Mouse (Mus musculus): ENCODE measurements around the gene Kat5.

Gene Kat5

DNA sequence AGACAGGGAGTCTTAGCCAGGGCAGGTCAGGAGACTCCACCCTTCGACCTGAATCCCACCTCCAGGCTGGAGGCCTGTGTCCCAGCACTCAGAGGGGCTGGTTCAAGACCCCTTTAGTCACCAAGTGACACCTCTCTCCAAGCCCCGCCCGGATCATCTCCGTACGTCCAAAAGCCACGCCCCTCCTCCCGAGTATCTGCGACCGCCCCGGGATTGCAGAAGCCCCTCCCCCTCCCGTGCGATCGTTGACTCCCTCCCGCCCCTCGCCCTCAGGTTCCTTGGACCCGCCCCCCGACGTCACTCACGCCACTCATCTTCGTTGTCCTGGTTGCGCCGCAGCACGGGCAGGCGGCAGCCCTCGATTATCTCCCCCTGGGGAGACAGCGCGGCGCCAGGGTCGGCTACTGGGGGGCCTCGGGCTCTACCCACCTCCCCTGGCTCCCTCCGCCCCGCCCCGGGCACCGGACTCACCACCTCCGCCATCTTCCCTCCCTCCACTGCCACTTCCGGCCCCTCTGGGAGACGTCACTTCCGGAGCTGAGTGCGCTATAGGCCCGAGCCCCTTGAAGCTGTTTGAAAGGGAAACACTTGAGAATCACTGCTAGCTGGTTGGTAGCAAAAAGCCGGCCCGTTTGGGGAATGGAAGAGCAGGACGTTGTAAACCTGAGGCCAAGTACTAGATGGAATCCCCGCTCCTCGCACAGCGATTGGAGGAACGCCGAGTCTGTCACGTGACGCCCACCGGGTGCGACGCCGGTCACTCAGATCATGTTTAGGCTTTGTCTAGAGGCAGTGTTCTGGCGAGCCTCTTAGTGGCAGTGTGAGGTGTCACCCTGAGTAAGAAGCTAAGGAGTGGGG lies at the start of gene Kat5:
TSS of gene Kat5 (minus strand) at position 691 of the 858 bp plus-strand sequence.
- DNase-seq (ENCODE audit: low spot score), result peak; percentile 94

DNA sequence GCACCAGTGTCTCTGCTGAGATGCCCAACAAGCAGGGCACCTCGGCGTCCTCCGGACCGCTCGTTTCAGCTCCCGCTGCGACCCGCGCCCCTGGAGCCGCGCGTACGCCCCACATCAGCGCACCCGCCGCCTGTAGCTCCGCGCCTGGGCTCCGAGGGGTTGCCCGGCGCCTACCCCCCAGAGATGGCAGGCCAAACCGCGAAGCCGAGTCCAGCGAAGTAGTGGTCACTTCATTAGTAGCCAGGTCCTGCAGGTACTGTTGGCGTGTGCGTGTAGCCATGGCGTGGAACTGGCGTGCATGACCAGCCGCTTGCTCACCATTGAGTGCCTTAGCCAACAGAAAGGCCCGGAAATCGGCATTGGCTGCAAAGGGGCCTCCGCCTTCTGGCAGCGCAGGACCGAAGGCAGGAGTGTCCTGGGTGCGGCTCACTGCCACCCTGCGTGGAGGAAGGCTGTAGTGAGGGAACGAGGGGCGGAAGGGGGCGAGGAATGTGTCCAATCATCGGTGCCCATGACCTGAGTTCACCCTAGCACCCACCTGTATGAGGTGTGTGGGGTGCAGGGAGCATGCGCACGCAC lies 44.8 kb upstream of the Kat5 start:
- DNase-seq (ENCODE audit: low spot score), result no peak

DNA sequence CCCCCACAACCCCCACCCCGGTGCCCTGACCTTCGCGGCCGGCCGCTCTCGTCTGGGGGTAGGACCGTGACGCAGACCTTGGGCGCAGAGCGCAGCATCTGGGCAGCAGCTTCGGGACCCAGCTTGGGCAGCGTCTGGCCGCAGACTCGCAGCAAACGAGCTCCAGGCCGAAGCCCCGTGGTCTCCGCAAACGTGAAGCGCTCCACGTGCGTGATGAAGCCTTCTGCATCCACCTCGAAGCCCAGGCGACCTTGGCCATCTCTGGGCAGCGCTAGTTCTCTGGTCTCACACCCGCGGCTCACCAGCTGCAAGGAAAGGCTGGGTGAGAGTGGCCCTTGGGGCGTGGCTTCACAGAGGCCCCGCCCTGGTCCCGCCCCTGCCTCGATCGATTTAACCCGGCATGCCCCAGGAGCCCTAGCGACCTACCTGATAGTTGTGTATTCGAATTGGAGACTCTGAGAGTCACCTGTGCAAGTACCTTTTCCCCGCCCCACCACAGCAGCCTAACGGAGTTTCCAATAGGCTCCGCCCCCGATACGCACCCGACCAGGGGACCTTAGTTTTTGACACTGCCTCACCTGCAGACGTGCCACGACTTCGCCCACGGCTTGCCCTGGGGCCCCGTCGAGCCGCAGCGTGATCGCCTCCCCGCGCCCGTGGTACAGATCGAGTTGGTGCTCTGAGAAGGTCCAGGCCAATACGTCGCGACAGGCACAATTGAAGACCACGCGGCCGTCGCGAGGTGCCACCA lies 44.1 kb upstream of the Kat5 start:
- no peak for DNase-seq (ENCODE audit: low spot score)

DNA sequence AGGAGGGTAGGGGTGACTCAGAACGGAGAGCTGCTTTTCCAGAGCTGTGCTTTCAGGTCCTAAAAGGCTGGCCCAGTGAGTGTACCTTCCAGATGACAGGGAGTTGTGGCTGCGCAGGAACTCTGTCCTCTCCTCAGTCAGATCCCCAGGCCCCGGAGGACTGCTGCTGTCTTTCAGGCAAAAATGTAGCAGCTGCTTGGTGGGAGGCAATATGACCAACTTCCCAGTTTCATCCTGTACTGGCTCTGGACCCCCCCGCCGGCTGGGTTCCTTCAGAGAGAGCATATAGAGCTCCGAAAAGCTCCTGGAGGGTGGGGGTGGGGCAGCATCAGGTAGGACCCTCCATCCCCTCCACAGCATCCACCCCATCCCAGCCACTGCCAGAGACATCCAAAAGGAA lies 42.5 kb upstream of the Kat5 start:
- DNase-seq (ENCODE audit: low spot score), result no peak

DNA sequence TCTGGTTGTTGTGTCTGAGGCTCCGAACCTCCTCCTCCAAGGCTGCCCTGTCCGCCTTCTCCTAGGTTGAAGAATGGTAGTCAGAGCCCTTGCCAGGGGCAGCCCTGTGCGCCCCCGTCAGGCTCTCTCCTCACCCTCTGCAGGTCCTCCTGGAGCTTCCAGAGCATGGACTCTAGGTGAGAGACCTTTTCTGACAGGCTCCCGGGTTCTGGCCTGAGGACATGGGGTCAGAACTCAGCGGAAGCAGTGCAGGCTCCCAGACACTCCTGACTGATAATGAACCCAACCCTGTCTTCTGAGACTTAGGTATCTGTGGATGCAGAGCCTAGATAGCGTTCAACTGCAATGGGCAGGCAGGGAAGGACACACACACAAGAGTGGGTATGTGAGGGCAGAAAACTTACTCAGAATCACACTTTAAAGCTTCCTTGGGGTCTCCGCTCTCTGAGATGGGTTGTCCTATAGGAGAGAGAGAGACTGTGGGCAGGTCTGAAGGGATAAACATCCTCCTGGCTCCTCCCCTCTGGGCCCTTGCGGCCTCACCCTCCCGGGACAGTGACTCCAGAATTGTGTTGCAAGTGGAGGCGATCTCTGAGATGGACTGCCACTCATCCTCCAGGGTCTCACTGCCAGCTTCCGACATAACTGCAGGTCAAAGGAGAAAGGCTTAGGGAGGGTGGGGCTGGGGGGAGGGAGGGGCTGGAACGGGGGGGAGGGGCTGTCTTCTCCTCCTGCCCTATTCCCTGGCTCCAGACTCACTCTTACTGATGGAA lies 41.7 kb upstream of the Kat5 start:
- DNase-seq (ENCODE audit: low spot score), result no peak

DNA sequence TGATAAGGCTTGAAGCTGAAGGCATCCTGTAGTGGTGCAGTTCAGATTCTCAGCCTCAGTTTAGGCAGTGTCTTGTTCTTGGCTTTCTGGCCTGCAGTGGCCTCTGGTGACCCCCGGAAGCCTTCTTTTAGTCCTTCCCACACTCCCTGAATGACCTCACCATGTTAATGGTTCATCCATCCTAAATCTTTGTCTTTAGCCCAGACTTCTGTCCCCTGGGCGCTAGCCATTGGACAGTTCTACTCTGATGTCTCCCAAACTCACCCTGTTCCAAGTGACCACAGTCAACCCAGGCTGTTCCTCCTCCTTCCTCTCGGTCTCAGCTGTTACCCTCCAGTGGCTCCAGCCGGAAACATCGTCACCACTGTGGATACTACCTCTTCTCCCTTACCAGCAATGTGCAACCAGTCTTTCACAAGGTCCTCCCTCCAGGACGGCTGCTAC lies 39.3 kb upstream of the Kat5 start:
- no peak for DNase-seq (ENCODE audit: low spot score)

DNA sequence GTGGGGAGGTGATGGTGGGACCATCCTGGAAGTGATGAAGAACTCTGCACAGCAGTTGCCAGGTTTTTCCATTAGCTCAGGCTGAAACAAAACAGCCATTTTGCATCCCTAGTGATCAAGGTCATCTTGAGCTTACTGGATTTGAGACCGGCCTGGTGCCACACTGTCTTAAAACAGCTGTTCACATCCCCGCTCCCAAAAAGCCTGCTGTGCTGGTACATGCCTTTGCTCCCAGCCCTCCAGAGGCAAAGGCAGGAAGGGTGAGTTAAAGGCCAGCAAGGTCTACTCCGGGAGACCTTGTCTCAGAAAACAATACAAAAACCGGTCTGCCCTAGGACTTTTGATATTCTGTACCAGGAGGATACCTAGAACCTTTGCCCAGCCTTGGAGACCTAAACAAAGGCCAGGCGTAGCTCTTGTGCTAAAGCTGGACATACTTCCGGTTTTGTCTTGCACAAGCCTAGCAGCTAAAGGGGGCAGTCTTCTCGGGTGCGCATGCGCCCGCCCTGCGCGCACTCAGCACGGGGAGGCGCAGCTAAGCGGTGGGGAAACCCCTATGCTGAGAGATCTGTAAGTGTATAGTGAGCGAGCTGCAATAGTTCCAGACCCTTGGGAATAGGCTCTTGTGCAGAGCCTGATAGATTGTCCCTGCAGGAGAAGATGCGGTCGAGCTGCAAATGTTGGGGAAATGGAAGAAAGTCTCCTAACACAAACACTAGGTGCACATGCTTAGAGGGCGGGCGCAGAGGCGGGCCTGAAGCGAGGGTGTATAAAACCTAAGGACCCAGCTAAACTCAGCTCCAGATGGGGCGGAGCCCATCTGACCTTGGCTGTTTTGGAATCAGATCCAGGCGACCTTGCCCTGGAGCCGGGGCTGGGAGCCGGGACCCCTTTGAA lies 38.6 kb upstream of the Kat5 start:
- DNase-seq (ENCODE audit: low spot score), result peak; percentile 67

DNA sequence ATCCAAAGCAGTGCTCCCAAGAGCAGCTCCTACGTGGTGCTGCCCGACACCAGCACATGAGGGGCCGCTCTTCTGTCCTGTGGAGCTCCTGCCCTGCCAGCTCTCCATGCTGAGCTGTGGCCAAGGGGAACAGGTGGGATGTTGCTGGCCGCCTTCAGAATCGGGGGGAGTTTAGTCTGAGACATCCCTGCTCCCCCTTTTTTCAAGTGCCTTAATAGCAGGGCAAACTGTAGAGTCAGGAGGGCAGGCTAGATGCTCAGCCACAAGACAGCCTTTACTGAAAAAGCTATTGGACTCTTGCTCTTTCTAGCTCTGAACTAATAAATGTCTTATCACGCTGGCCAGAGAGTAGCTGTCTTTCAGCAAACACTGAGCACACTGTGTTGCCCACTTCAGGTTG lies 37.8 kb upstream of the Kat5 start:
- DNase-seq (ENCODE audit: low spot score), result no peak

DNA sequence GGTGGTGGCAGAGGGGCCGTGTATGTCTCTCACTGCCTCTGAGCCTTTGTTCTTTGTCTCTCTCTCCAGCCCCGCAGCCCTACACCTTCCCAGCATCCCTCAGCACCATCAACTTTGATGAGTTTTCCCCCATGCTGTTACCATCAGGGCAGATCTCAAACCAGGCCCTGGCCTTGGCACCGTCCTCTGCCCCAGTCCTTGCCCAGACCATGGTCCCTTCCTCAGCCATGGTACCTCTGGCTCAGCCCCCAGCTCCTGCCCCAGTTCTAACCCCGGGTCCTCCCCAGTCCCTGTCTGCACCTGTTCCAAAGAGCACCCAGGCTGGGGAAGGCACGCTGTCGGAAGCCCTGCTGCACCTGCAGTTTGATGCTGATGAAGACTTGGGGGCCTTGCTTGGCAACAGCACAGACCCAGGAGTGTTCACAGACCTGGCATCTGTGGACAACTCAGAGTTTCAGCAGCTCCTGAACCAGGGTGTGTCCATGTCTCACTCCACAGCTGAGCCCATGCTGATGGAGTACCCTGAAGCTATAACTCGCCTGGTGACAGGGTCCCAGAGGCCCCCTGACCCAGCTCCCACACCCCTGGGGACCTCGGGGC lies 36.8 kb upstream of the Kat5 start:
- no peak for DNase-seq (ENCODE audit: low spot score)

DNA sequence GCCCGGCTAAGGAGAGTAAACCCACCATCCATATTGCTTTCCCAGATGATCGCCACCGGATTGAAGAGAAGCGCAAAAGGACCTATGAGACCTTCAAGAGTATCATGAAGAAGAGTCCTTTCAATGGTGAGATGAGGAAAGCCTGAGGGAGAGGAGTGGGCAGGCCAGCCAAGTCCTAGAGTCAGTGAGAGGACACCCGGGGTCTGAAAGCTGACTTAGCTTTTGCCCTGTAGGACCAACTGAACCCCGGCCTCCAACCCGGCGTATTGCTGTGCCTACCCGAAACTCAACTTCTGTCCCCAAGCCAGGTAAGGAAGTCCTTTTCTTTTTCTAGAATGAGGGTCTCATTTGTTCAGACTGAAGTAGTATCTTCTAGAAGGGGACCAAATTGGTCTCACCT lies 35.2 kb upstream of the Kat5 start:
- no peak for DNase-seq (ENCODE audit: low spot score)

DNA sequence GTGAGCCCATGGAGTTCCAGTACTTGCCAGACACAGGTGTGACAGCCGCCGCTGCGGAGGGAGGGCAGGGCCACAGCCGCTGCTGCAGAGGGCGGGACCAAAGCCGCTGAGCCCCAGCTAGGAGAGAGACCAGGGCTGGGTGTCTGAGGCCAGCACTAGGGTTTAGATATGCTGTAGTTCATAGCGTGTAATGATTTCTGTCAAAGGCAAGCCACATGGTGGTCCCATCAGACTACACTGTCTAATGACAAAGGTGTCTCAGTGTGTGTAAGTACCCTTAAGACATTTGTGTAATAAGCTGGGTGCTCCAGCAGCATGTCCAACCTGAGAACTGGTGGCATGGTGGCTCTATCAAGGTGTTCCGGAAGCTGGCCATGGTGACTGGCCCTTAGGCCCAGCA lies 31.6 kb upstream of the Kat5 start:
- DNase-seq (ENCODE audit: low spot score), result no peak

DNA sequence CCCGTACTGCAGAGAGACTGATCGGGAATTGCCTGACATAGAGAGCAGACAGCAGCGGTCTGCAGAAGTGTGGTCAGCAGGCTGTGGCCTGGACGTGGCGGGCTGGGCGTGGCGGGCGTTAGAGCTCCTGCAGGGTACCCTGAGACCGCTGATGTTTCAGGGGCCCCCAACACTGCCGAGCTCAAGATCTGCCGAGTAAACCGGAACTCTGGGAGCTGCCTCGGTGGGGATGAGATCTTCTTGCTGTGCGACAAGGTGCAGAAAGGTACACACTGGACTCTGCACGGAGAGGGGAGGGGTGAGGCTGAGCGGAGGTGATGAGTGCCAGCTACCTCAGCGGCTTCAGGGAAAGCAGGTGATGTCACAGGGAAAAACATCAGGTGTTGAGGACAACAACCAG lies 31.0 kb upstream of the Kat5 start:
- no peak for DNase-seq (ENCODE audit: low spot score)

DNA sequence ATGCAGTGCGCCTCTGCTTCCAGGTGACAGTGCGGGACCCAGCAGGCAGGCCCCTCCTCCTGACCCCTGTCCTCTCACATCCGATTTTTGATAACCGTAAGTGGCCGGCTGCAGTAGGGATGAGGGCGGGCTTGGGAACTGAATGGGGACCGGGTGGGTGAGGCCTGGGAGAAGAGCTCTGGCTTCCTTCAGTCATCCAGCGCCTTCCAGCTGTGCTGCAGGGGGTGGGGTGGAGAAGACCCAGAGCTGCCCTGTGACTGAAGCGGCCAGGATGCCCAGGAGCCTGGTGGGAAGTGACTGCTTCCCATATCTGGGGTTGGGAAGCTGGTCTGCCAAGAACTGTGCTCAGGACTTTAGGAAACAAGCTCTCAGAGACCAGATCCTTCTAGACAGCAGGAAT lies 30.3 kb upstream of the Kat5 start:
- no peak for DNase-seq (ENCODE audit: low spot score)

DNA sequence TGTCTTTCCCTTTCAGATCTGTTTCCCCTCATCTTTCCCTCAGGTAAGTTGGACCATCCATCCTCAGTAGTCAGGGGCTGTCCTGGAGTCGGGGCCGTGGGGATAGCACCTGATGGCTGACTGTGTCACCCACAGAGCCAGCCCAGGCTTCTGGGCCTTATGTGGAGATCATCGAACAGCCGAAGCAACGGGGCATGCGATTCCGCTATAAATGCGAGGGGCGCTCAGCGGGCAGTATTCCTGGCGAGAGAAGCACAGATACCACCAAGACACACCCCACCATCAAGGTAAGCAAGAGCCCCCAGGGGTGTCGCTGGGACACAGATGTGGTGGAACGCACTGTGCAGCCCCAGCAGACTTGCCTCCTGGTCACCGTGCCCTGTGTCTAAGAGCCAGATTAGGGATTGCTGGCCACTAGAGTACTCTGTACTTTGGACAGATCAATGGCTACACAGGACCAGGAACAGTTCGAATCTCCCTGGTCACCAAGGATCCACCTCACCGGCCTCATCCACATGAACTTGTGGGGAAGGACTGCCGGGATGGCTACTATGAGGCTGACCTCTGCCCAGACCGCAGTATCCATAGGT lies 28.5 kb upstream of the Kat5 start:
- DNase-seq (ENCODE audit: low spot score), result no peak

DNA sequence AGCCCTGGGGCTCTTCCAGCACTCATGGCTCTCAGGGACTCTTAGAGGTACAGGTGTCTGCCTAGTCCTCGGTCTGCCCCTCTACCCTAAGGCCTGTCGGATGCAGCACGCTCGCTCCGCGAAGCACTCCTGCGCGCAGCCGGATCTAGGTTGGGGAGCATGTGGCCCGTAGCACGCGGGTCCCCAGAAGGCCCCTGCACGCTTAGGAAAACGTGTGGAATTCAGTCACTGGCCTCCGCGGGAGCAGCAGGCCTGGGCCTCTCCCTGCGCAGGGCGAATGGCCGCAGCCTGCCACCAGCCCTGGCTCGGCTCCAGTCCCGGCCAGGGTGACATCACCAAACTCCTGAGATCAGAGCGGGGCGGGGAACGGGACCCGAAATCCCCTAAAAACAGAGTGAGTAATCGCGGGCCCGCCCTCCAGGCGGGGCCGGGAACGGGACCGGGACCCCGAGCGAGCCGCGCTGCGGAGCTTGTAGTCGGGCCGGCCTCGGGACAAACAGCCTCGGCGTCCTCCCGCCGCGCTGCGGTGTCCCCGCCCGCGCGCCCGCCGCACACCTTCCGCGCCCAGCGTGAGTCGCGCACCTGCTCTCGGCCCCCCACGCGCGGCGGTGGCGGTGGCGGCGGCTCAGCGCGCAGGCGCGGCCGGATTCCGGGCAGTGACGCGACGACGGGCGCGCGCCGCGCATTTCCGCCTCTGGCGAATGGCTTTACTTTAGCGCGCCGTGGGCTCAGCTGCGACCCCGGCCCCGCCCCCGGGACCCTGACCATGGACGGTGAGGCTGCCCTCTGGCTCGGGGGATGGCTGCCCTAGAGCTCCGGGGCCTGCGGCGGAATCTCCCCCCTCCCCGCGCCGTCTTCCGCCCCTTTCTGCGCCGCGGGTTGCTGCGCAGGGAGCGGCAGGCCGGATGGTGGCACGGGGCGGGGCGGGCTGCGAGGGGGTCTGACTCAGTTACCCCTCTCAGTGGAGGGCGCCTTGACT lies 27.3 kb upstream of the Kat5 start, which contains the start of gene Rela:
TSS of gene Rela (plus strand) at position 415 of the 979 bp plus-strand sequence.
- peak; percentile 83 for DNase-seq (ENCODE audit: low spot score)

DNA sequence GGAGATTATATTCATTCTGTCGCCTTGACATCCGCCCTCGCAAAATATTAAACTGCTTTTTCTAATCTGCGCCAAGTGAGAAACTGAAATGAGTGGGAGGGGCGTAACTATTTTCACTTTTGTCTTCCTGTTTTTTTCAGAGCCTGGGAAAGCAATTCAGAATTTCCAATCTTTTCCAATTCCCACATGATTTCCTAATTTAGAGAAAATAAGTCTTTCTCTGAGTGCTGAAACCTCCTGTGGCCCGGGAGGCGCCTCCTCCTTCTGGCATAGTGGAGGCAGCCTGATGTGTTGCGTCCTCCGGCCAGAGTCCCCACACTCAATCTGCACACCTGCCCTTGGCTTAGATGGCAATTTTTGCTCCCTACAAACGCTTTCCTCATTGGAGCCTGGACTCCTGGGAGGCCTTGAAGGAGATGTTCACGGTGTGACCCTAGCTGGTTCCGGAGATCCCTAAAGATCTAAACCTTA lies 26.6 kb upstream of the Kat5 start:
- peak; percentile 48 for DNase-seq (ENCODE audit: low spot score)

DNA sequence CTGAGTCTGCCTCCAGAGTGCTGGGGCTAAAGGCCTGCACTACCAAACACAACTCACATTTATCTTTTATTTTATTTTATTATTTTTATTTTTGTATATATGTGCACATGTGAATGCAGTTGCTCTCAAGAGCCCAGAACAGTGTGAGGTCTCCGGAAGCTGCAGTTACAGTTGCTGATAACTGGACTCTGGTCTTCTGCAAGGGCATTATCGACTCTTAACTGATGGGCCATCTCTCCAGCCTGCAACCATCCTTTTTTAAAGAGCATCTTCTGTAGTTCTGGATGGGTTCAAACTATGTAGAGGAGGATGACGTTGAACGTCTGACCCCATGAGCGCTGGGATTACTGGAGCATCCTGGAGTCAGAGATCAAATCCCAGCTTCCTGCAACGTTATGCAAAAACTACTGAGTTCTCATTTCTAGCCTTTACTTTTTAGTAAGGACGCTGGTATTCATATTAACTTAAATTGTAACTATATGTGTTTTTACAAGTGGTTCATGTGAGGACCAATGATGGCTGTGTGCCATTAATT lies 26.1 kb upstream of the Kat5 start:
- DNase-seq (ENCODE audit: low spot score), result no peak

DNA sequence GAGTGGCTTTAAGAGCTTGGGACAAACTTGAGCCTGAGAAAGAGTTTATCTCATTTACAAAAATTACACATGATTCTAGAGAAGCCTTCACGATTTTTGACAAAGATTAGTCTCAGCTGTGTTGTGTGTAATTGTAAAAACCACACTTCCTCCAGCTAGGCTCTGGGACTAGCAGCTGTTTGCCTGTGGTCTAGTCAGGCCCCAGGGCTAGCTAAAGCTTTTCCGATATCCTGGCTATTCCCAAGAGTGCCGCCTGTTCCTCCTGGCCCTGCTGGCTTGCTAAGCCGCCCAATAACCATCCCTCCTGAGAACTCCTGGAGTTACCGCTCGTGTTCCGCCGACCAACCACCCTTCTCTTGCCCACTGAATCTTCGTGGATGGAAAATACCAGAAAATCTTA lies 22.1 kb upstream of the Kat5 start:
- no peak for DNase-seq (ENCODE audit: low spot score)

DNA sequence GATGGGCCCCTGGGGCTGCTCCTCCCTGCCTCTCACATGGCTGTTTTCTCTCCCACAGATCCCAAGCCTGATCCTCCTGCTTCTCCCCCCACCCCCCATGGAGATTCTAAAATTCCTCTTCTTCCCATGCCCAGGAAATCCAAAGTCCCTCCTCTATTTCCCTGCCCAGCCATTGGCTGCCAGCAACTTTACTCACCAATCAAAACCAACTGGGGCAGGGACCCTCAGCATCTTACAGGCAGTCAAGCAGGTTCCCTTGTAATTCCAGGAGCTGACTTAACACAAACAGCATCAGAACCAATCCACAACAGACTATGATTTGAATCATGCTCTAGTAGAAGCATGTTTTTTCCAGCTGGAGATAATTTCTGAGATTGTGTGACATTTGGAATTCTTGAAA lies 19.9 kb upstream of the Kat5 start:
- no peak for DNase-seq (ENCODE audit: low spot score)

Measured in layer of hippocampus, adult 9-10 months (tissue).